Mouse (Mus musculus): ENCODE measurements around the gene Lpar2.

- no peak for TF ChIP-seq POLR2A (IDR thresholded peaks at IDR 0.05; ENCODE audit: borderline replicate concordance, insufficient read depth, low read length)
- TF ChIP-seq CTCF (IDR thresholded peaks at IDR 0.05; ENCODE audit: borderline replicate concordance, insufficient read depth, low read depth, low read length), result no peak
These were observed 48.0 kb downstream of the Lpar2 start for GRCm38 (mm10) chr8:69870003-69870765.

Measured in cerebellum, adult 2 months (tissue).